Mouse (Mus musculus) E14TG2a.4 (cell line): ENCODE data around the gene Fam107a.

Experiments used
- CTCF ChIP-seq: conservative IDR thresholded peaks from 2 replicates; pipeline ENCODE4 v1.5.1; 2014; ENCODE audit warnings: low read length
- POU5F1 ChIP-seq: IDR thresholded peaks from 2 replicates; pipeline ENCODE4 v1.6.1; 2014; ENCODE audit warnings: low read length, borderline replicate concordance

GRCm38 (mm10) chr14:8304082-8304481 is 13.7 kb downstream of the Fam107a start:
- no peak for TF ChIP-seq CTCF
- TF ChIP-seq POU5F1: no peak
